Mouse (Mus musculus): ENCODE results near the gene Top3b. TPM values are rescaled to one million over a fixed set of nuclear protein-coding genes. Genes with fewer than 3 reads are reported as not detected.

Gene Top3b
- polyA plus RNA-seq (2015; fragmentation: Illumina TruSeq; extraction: RNeasy Lipid Tissue Mini Kit (QIAGEN cat#74804); ENCODE audit: insufficient read depth, low read depth, low replicate concordance) = 16.3 TPM

DNA sequence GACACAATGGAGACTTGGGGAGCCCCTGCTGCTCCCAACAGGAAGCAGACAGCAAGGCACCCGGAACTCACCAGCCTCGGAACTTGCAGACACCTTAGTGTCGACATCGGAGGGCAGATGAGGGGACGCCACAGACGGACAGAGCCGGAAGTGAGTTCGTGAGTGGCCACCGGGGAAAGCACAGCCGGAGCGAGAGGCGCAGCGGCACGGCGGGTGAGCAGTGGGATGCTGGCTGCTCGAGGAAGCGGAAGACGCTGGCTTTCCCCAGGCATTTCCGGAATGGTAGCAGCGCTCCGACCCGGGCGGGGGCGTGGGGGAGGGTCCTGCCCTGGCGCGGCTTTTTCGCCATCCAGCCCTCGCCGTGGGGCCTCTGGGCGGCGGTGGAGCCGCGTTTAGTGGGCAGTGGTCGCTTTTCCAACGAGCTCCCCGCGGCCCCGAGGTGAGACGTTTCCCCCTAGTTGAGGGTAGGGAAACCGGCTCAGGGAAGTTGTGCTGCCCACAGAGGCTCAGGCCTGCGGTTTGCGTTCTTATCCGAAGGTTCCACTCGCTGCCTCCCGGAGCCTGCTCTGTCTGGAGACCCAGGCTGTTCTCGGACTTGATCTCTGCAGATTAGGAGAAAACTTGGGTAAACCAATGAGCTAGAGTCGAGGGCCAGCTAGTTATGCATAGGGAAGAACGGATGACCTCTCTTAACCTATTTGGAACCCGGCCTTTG lies at the start of gene Top3b, which contains the start of gene Vpreb1:
Gene Top3b, plus strand, starts transcription at position 120 of the 715 bp plus-strand sequence.
Gene Vpreb1, minus strand, starts transcription at position 227 of the 715 bp plus-strand sequence.

GRCm38 (mm10) chr16:16828757-16829615 lies 41.5 kb upstream of the Top3b start, which contains the start of gene Spag6l:
TSS of gene Spag6l (minus strand) at chr16:16829456.

GRCm38 (mm10) chr16:16863978-16864377 lies 6.6 kb upstream of the Top3b start, which contains the start of gene Igll1:
TSS of gene Igll1 (minus strand) at chr16:16863985.

DNA sequence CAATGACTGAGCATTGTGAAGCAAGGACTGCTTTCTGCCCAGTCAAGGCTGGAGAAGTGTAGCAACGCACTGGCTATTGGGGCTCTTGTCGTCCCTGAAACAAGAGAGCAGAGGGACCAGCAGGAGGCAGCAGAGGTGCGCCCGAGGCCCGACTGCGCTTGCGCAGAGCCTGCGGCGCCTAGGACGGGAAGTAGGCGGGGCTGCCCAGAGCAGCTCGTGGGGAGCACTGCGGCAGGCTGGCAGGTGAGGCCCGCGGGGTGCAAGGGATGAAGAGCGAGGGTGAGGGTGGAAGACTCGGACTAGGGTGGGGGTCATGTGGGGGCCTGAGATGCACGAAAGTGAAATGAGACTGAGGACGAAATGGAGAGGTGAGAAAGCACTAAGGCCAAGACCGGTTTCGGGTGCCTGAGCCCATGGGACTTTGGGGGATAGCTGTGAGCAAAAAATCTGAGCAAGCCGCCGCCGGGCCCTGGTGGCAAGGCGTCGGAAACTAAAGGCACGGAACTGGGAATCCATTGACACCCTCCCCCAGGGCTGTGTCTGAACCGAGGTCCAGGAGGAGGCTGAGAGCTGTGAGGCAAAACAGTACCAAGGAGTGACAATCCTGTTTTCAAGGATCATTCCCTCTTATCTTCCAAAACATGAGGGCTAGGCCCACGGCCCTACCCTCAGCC lies 26.0 kb downstream of the Top3b start, which contains the start of gene Ppm1f:
Gene Ppm1f, plus strand, starts transcription at position 88 of the 674 bp plus-strand sequence.

Other genes starting within 250 kb of the Top3b start
- not detected for gene Olfr19, start 194.3 kb upstream of the Top3b start, polyA plus RNA-seq (2015; fragmentation: Illumina TruSeq; extraction: RNeasy Lipid Tissue Mini Kit (QIAGEN cat#74804); ENCODE audit: insufficient read depth, low read depth, low replicate concordance)
- not detected for gene Spag6l, start 41.3 kb upstream of the Top3b start, polyA plus RNA-seq (2015; fragmentation: Illumina TruSeq; extraction: RNeasy Lipid Tissue Mini Kit (QIAGEN cat#74804); ENCODE audit: insufficient read depth, low read depth, low replicate concordance)
- gene Igll1, start 6.8 kb upstream of the Top3b start, polyA plus RNA-seq (2015; fragmentation: Illumina TruSeq; extraction: RNeasy Lipid Tissue Mini Kit (QIAGEN cat#74804); ENCODE audit: insufficient read depth, low read depth, low replicate concordance) = not detected
- not detected for gene Vpreb1, start 107 bp downstream of the Top3b start, polyA plus RNA-seq (2015; fragmentation: Illumina TruSeq; extraction: RNeasy Lipid Tissue Mini Kit (QIAGEN cat#74804); ENCODE audit: insufficient read depth, low read depth, low replicate concordance)
- gene Ppm1f, start 25.7 kb downstream of the Top3b start, polyA plus RNA-seq (2015; fragmentation: Illumina TruSeq; extraction: RNeasy Lipid Tissue Mini Kit (QIAGEN cat#74804); ENCODE audit: insufficient read depth, low read depth, low replicate concordance) = 6.6 TPM
- 13.6 TPM for gene Mapk1, start 112.6 kb downstream of the Top3b start, polyA plus RNA-seq (2015; fragmentation: Illumina TruSeq; extraction: RNeasy Lipid Tissue Mini Kit (QIAGEN cat#74804); ENCODE audit: insufficient read depth, low read depth, low replicate concordance)
- gene Ypel1, start 199.0 kb downstream of the Top3b start, polyA plus RNA-seq (2015; fragmentation: Illumina TruSeq; extraction: RNeasy Lipid Tissue Mini Kit (QIAGEN cat#74804); ENCODE audit: insufficient read depth, low read depth, low replicate concordance) = 0.33 TPM
- 21.5 TPM for gene Ppil2, start 240.5 kb downstream of the Top3b start, polyA plus RNA-seq (2015; fragmentation: Illumina TruSeq; extraction: RNeasy Lipid Tissue Mini Kit (QIAGEN cat#74804); ENCODE audit: insufficient read depth, low read depth, low replicate concordance)